Mouse (Mus musculus): Measurements from ENCODE around the gene Socs1. TPM values are rescaled to one million over a fixed set of nuclear protein-coding genes. Genes with fewer than 3 reads are reported as not detected.

The Socs1 gene
- 145 TPM for polyA plus RNA-seq (2017; shearing (Covaris generic))

GRCm38 (mm10) chr16:10785371-10786231 lies at the start of gene Socs1:
Gene Socs1, minus strand, starts transcription at chr16:10785536.

GRCm38 (mm10) chr16:10812865-10813371 lies 27.6 kb upstream of the Socs1 start, which contains the start of gene Gm11172:
Gene Gm11172, plus strand, starts transcription at chr16:10812915.

GRCm38 (mm10) chr16:10805789-10806527 lies 20.6 kb upstream of the Socs1 start, which contains the start of gene Prm1:
Gene Prm1, minus strand, starts transcription at chr16:10805839.

GRCm38 (mm10) chr16:10796034-10796433 lies 10.7 kb upstream of the Socs1 start, which contains the start of gene Prm2:
Gene Prm2, minus strand, starts transcription at chr16:10796134.

GRCm38 (mm10) chr16:10790702-10791101 lies 5.4 kb upstream of the Socs1 start, which contains the start of gene Prm3:
Gene Prm3, minus strand, starts transcription at chr16:10790914.

GRCm38 (mm10) chr16:10788271-10788670 lies 2.9 kb upstream of the Socs1 start, which contains the start of gene Tnp2:
Gene Tnp2, minus strand, starts transcription at chr16:10788660.

Other genes starting within 250 kb of the Socs1 start
- 36.4 TPM for gene Dexi, start 242.5 kb downstream of the Socs1 start, polyA plus RNA-seq (2017; shearing (Covaris generic))
- gene Clec16a, start 240.2 kb downstream of the Socs1 start, polyA plus RNA-seq (2017; shearing (Covaris generic)): 23.7 TPM
- 3.1 TPM for gene Tnp2, start 3.1 kb upstream of the Socs1 start, polyA plus RNA-seq (2017; shearing (Covaris generic))
- gene Prm3, start 5.4 kb upstream of the Socs1 start, polyA plus RNA-seq (2017; shearing (Covaris generic)): not detected
- gene Prm2, start 10.6 kb upstream of the Socs1 start, polyA plus RNA-seq (2017; shearing (Covaris generic)): not detected
- gene Prm1, start 20.3 kb upstream of the Socs1 start, polyA plus RNA-seq (2017; shearing (Covaris generic)): 0.95 TPM
- not detected for gene Gm11172, start 27.4 kb upstream of the Socs1 start, polyA plus RNA-seq (2017; shearing (Covaris generic))
- gene Rmi2, start 49.5 kb upstream of the Socs1 start, polyA plus RNA-seq (2017; shearing (Covaris generic)): 4.1 TPM

All from CD4-positive, CD25-positive, alpha-beta regulatory T cell (primary cell).